9 mouse cellular contexts compared by ENCODE assay signal in genomic region chr7:81673359-81674013, GRCm38 (mm10). TPM values are rescaled to one million over a fixed set of nuclear protein-coding genes. Genes with fewer than 3 reads are reported as not detected.
DNase-seq lines count a peak whose midpoint lies in the region; ATAC-seq lines count a peak whose summit lies in the region.
"Had no signal": no experiment of that assay in that cellular context is flagged by ENCODE, and none has a peak within 500 bp of the region (broad histone marks: within the 10 kb centered on the region; RNA-seq: fewer than 3 reads in every experiment).

No protein-coding gene starts in this region.

- H3K4me2 ChIP-seq in lung, embryonic 16.5 days (ENCODE audit: low read depth, low read length), result no peak overlapping the region
- peak overlapping the region; percentile 31 for H3K4me2 ChIP-seq in neural tube, embryonic 13.5 days
- H3K4me2 ChIP-seq: limb, embryonic 15.5 days had no signal

- H3K4me3 ChIP-seq in lung, embryonic 16.5 days (ENCODE audit: low read length), result no peak overlapping the region
- peak overlapping the region; percentile 29 for H3K4me3 ChIP-seq in heart, embryonic 10.5 days
- H3K4me3 ChIP-seq in hindbrain, embryonic 10.5 days, result no peak overlapping the region
- no peak overlapping the region for H3K4me3 ChIP-seq in neural tube, embryonic 13.5 days
- H3K4me3 ChIP-seq: limb, embryonic 15.5 days had no signal

- no peaks in the 10 kb centered on the region for H3K36me3 ChIP-seq in lung, embryonic 16.5 days (ENCODE audit: control insufficient read depth, insufficient read depth, low read length)
- H3K36me3 ChIP-seq in heart, embryonic 10.5 days, result no peaks in the 10 kb centered on the region
- no peaks in the 10 kb centered on the region for H3K36me3 ChIP-seq in hindbrain, embryonic 10.5 days
- H3K36me3 ChIP-seq in neural tube, embryonic 13.5 days, result no peaks in the 10 kb centered on the region
- H3K36me3 ChIP-seq: limb, embryonic 15.5 days had no signal

- no peak overlapping the region; the same call in 1 of the 2 replicates for H3K9ac ChIP-seq in lung, embryonic 16.5 days (ENCODE audit: low read length)
- peak overlapping the region; percentile 18; the same call in 1 of the 2 replicates for H3K9ac ChIP-seq in neural tube, embryonic 13.5 days
- H3K9ac ChIP-seq: limb, embryonic 15.5 days had no signal

- H3K27me3 ChIP-seq in lung, embryonic 16.5 days (ENCODE audit: control insufficient read depth, insufficient read depth, low read depth, low read length), result no peaks in the 10 kb centered on the region
- H3K27me3 ChIP-seq in heart, embryonic 10.5 days (ENCODE audit: insufficient read depth, poor library complexity, severe bottlenecking), result no peaks in the 10 kb centered on the region
- no peaks in the 10 kb centered on the region for H3K27me3 ChIP-seq in hindbrain, embryonic 10.5 days (ENCODE audit: insufficient read depth, poor library complexity, severe bottlenecking)
- no peaks in the 10 kb centered on the region for H3K27me3 ChIP-seq in neural tube, embryonic 13.5 days
- H3K27me3 ChIP-seq: limb, embryonic 15.5 days had no signal

- DNase-seq in lung, postnatal 14 days, result no peak
- DNase-seq in heart, embryonic 10.5 days (ENCODE audit: low spot score), result no peak
- no peak for DNase-seq in hindbrain, embryonic 10.5 days (ENCODE audit: low spot score)
- no peak for DNase-seq in embryo, embryonic 10.5 days (ENCODE audit: low spot score)
- DNase-seq in T-cell, adult 2 months (ENCODE audit: low spot score), result no peak
- DNase-seq: layer of hippocampus, adult 9-11 months had no signal

- peaks cover 8% of the 10 kb centered on the region for H3K4me1 ChIP-seq in lung, embryonic 16.5 days (replicated peaks; ENCODE audit: control insufficient read depth, insufficient read depth, low read length)
- H3K4me1 ChIP-seq in heart, embryonic 10.5 days, result peaks cover 29% of the 10 kb centered on the region
- peaks cover 10% of the 10 kb centered on the region for H3K4me1 ChIP-seq in hindbrain, embryonic 10.5 days (replicated peaks)
- H3K4me1 ChIP-seq in neural tube, embryonic 13.5 days (replicated peaks), result peaks cover 15% of the 10 kb centered on the region

- no peaks in the 10 kb centered on the region for H3K9me3 ChIP-seq in lung, embryonic 16.5 days (ENCODE audit: control insufficient read depth, low read length)
- H3K9me3 ChIP-seq in heart, embryonic 10.5 days, result no peaks in the 10 kb centered on the region
- no peaks in the 10 kb centered on the region for H3K9me3 ChIP-seq in hindbrain, embryonic 10.5 days
- H3K9me3 ChIP-seq in neural tube, embryonic 13.5 days, result no peaks in the 10 kb centered on the region
- H3K9me3 ChIP-seq: limb, embryonic 15.5 days had no signal

- no peak overlapping the region for H3K27ac ChIP-seq in lung, embryonic 16.5 days (ENCODE audit: low read length)
- peak overlapping the region; percentile 70 for H3K27ac ChIP-seq in heart, embryonic 10.5 days
- peak overlapping the region; percentile 13; the same call in 1 of the 2 replicates for H3K27ac ChIP-seq in hindbrain, embryonic 10.5 days
- H3K27ac ChIP-seq in neural tube, embryonic 13.5 days (replicated peaks), result peak overlapping the region; percentile 90
- H3K27ac ChIP-seq: limb, embryonic 15.5 days had no signal

- peak; percentile 54; the same call in 1 of the 2 replicates for ATAC-seq in lung, embryonic 16.5 days (ENCODE audit: low read depth)
- ATAC-seq in neural tube, embryonic 13.5 days (ENCODE audit: low read depth), result peak; percentile 86

- 32% methylated on average over 15 of the region's 15 CpGs for WGBS in lung, embryonic 16.5 days
- WGBS in heart, embryonic 10.5 days, result 53% methylated on average over 15 of the region's 15 CpGs
- 65% methylated on average over 15 of the region's 15 CpGs for WGBS in hindbrain, embryonic 10.5 days
- 39% methylated on average over 15 of the region's 15 CpGs for WGBS in neural tube, embryonic 13.5 days

RNA-seq across cellular contexts. Expression of gene Homer2, which starts 33.8 kb away (rescaled TPM):
- 29.3 and 31.2 TPM in 2 replicates for polyA plus RNA-seq in lung, embryonic 16.5 days (2015; fragmentation: Nextera tagmentation; extraction: Ambion mirVana)
- 119 and 154 TPM in 2 replicates for polyA plus RNA-seq in heart, embryonic 10.5 days (2016; fragmentation: Nextera tagmentation; extraction: Ambion mirVana)
- 14.7 and 18.5 TPM in 2 replicates for polyA plus RNA-seq in hindbrain, embryonic 10.5 days (2016; fragmentation: Nextera tagmentation; extraction: Ambion mirVana)
- 30.5 and 31.9 TPM in 2 replicates for polyA plus RNA-seq in neural tube, embryonic 13.5 days (2015; fragmentation: Nextera tagmentation; extraction: Ambion mirVana)
